8 mouse cellular contexts compared by ENCODE assay signal in genomic region chr6:137252887-137253242, GRCm38 (mm10). TPM values are rescaled to one million over a fixed set of nuclear protein-coding genes. Genes with fewer than 3 reads are reported as not detected.
DNase-seq lines count a peak whose midpoint lies in the region; ATAC-seq lines count a peak whose summit lies in the region.

No protein-coding gene starts in this region.

- no peak overlapping the region for H3K9ac ChIP-seq in heart, embryonic 15.5 days
- peak overlapping the region; percentile 77 for H3K9ac ChIP-seq in forebrain, embryonic 12.5 days

- peaks cover 10% of the 10 kb centered on the region for H3K4me1 ChIP-seq in heart, embryonic 15.5 days (replicated peaks)
- peaks cover 10% of the 10 kb centered on the region; the same call in 1 of the 2 replicates for H3K4me1 ChIP-seq in forebrain, embryonic 12.5 days

- 4% methylated on average over 15 of the region's 15 CpGs for WGBS in heart, embryonic 15.5 days
- WGBS in forebrain, embryonic 12.5 days = under 1% methylated on average over 15 of the region's 15 CpGs

- H3K27ac ChIP-seq in heart, embryonic 15.5 days = no peak overlapping the region
- peak overlapping the region; percentile 89 for H3K27ac ChIP-seq in forebrain, embryonic 12.5 days

- no peak for DNase-seq in heart, postnatal 10 days
- peak; percentile 13 for DNase-seq in MN1 (ENCODE audit: low spot score)
- peak; percentile 33 for DNase-seq in mesoderm, embryonic 11.5 days (ENCODE audit: low read depth, low spot score)
- no peak for DNase-seq in adrenal gland, adult 18-20 months (ENCODE audit: low spot score in 2 of 2)
- no peak for DNase-seq in spleen, adult 12 weeks (ENCODE audit: low spot score)

- H3K27me3 ChIP-seq in heart, embryonic 15.5 days = peaks cover 42% of the 10 kb centered on the region
- H3K27me3 ChIP-seq in forebrain, embryonic 12.5 days = peaks cover 5% of the 10 kb centered on the region; the same call in 1 of the 2 replicates

- peak overlapping the region; percentile 80 for H3K4me2 ChIP-seq in heart, embryonic 15.5 days
- H3K4me2 ChIP-seq in forebrain, embryonic 12.5 days = peak overlapping the region; percentile 87

- peak overlapping the region; percentile 43 for H3K4me3 ChIP-seq in heart, embryonic 15.5 days
- H3K4me3 ChIP-seq in forebrain, embryonic 12.5 days (replicated peaks) = peak overlapping the region; percentile 59

- no peaks in the 10 kb centered on the region for H3K9me3 ChIP-seq in heart, embryonic 15.5 days (replicated peaks)
- no peaks in the 10 kb centered on the region for H3K9me3 ChIP-seq in forebrain, embryonic 12.5 days

- intact Hi-C loops in heart, postnatal 10 days (cut with DNase I) = no loop called here

- H3K36me3 ChIP-seq in heart, embryonic 15.5 days = no peaks in the 10 kb centered on the region
- no peaks in the 10 kb centered on the region for H3K36me3 ChIP-seq in forebrain, embryonic 12.5 days (replicated peaks)

- no peak for ATAC-seq in heart, embryonic 15.5 days (replicated peaks; ENCODE audit: insufficient number of reproducible peaks, insufficient read depth, low FRiP score, low read depth)
- peak; percentile 54 for ATAC-seq in forebrain, embryonic 12.5 days (ENCODE audit: low FRiP score)
- ATAC-seq in megakaryocyte, adult 5-6 weeks (ENCODE audit: poor library complexity, severe bottlenecking) = no peak

RNA-seq across cellular contexts. Expression of gene Ptpro, which starts 0.7 kb away (rescaled TPM):
- 2.8 and 3.7 TPM in 2 replicates for polyA plus RNA-seq in heart, embryonic 15.5 days (2015; fragmentation: Nextera tagmentation; extraction: Ambion mirVana)
- total RNA-seq in heart, postnatal 10 days (2021) = 1 to 10 TPM; 2.6 to 3.7 TPM
- polyA plus RNA-seq in forebrain, embryonic 12.5 days (2016; fragmentation: Nextera tagmentation; extraction: Ambion mirVana) = 23.2 and 26.4 TPM in 2 replicates
- 134 and 141 TPM in 2 replicates for total RNA-seq in megakaryocyte, adult 5-6 weeks (2015)
- 127 and 133 TPM in 2 replicates for total RNA-seq in megakaryocyte, adult 5-6 weeks (2017)
- 1 to 10 TPM; 2.2 to 2.6 TPM for total RNA-seq in adrenal gland, adult 18-20 months (2021)

Comparison
In these comparisons a context has a peak if more than half of its experiments do, and no peak if none do; other contexts are left out.
1. DNase-seq: peak in MN1 (single experiment) and mesoderm, embryonic 11.5 days (single experiment); none in heart, postnatal 10 days (0 of 2), adrenal gland, adult 18-20 months (0 of 2) and spleen, adult 12 weeks (single experiment).
2. RNA of gene Ptpro, which starts 0.7 kb away (total RNA-seq): 127 to 141 TPM in megakaryocyte, adult 5-6 weeks; 2.6 to 3.7 TPM in heart, postnatal 10 days and 2.2 to 2.6 TPM in adrenal gland, adult 18-20 months; every median in the first group is over 10 times any median in the second.